Mouse (Mus musculus) CH12.LX (cell line): ENCODE measurements at regions not wholly inside any gene's neighbourhood (a gene's known extent, or its start where the extent isn't known, plus 50 kb on each side); places are given as distances from the start of the nearest gene placed in this dataset.

Experiments
- DNase-seq: peaks from one replicate; pipeline ENCODE4 v3.0.0-alpha.2; 2013; ENCODE audit errors: extremely low read depth
- H3K27ac ChIP-seq: 2 replicates; pipeline ENCODE4 v1.5.1; 2012; ENCODE audit warnings: low read depth, mild to moderate bottlenecking, control low read depth, moderate library complexity; ENCODE audit not compliant: insufficient read depth
- H3K27me3 ChIP-seq: replicated peaks from 2 replicates; pipeline ENCODE3; 2012; ENCODE audit warnings: inconsistent platforms
- H3K36me3 ChIP-seq, 2 experiments: replicated peaks in 1 of 2; 2 replicates each; pipeline versions ENCODE3 to v1.6.1; 2012; ENCODE audit warnings: inconsistent platforms in 1 of 2, low read length in 1 of 2, mild to moderate bottlenecking in 1 of 2, mixed read lengths in 1 of 2, moderate library complexity in 1 of 2; ENCODE audit not compliant: control insufficient read depth in 1 of 2, insufficient read depth in 1 of 2
- H3K4me1 ChIP-seq, 2 experiments: 2 replicates each; pipeline ENCODE4 v1.6.1; 2012; ENCODE audit warnings: inconsistent platforms in 1 of 2, moderate library complexity in 1 of 2; ENCODE audit not compliant: insufficient read depth in 2 of 2, control insufficient read depth in 1 of 2
- H3K4me2 ChIP-seq: 2 replicates; pipeline ENCODE4 v1.6.1; 2012; ENCODE audit warnings: low read depth, mild to moderate bottlenecking, control low read depth; ENCODE audit not compliant: poor library complexity, insufficient read depth, severe bottlenecking
- H3K4me3 ChIP-seq, 3 experiments: fragments of 150-350 bp in 1 of 3; sonication (generic) in 1 of 3; replicated peaks in 1 of 3; 2 replicates each; pipeline versions ENCODE3 to v1.5.1; 2011 to 2012; ENCODE audit warnings: low read depth in 2 of 3, low read length in 2 of 3, mild to moderate bottlenecking in 2 of 3, moderate library complexity in 2 of 3, control low read depth in 1 of 3, improper control_type of control experiment in 1 of 3, inconsistent platforms in 1 of 3, mixed read lengths in 1 of 3; ENCODE audit not compliant: poor library complexity in 1 of 3
- H3K79me2 ChIP-seq: replicated peaks from 2 replicates; pipeline ENCODE4 v1.6.1; 2012; ENCODE audit warnings: mild to moderate bottlenecking, moderate library complexity; ENCODE audit not compliant: control insufficient read depth, poor library complexity, insufficient read depth, severe bottlenecking; ENCODE audit errors: extremely low read depth
- H3K9ac ChIP-seq: 2 replicates; pipeline ENCODE4 v1.6.1; 2012; ENCODE audit warnings: low read depth, mild to moderate bottlenecking, control low read depth, moderate library complexity; ENCODE audit not compliant: insufficient read depth
- H3K9me3 ChIP-seq: replicated peaks from 2 replicates; pipeline ENCODE3; 2012; ENCODE audit warnings: low read length, inconsistent platforms, mixed read lengths
- BHLHE40 ChIP-seq: IDR thresholded peaks from 2 replicates; pipeline ENCODE4 v1.6.1; 2011; ENCODE audit warnings: mild to moderate bottlenecking, low read depth, low read length, improper control_type of control experiment
- CHD1 ChIP-seq: IDR thresholded peaks from 2 replicates; pipeline ENCODE4 v1.6.1; 2012; ENCODE audit warnings: low read depth, low read length, improper control_type of control experiment, inconsistent platforms
- E2F4 ChIP-seq: IDR thresholded peaks from 2 replicates; pipeline ENCODE4 v1.6.1; 2011; ENCODE audit warnings: low read depth, low read length, improper control_type of control experiment; ENCODE audit not compliant: insufficient replicate concordance
- ELF1 ChIP-seq: IDR thresholded peaks from 2 replicates; pipeline ENCODE4 v1.6.1; 2014; ENCODE audit warnings: low read depth, mild to moderate bottlenecking, inconsistent platforms, low read length, improper control_type of control experiment
- EP300 ChIP-seq: IDR thresholded peaks from 2 replicates; pipeline ENCODE4 v1.6.1; 2011; ENCODE audit warnings: low read length, improper control_type of control experiment
- ETS1 ChIP-seq: conservative IDR thresholded peaks from 2 replicates; pipeline ENCODE4 v1.6.1; 2012; ENCODE audit warnings: low read depth, mild to moderate bottlenecking, inconsistent platforms, low read length, improper control_type of control experiment, moderate library complexity
- HCFC1 ChIP-seq: IDR thresholded peaks from 2 replicates; pipeline ENCODE4 v1.6.1; 2012; ENCODE audit warnings: low read depth, mild to moderate bottlenecking, inconsistent platforms, low read length, improper control_type of control experiment
- KAT2A ChIP-seq: IDR thresholded peaks from 2 replicates; pipeline ENCODE4 v1.6.1; 2012; ENCODE audit warnings: low read length, improper control_type of control experiment, inconsistent platforms; ENCODE audit not compliant: insufficient replicate concordance
- MAFK ChIP-seq: IDR thresholded peaks from 2 replicates; pipeline ENCODE4 v1.6.1; 2011; ENCODE audit warnings: low read length, improper control_type of control experiment; ENCODE audit not compliant: insufficient replicate concordance
- MAZ ChIP-seq: IDR thresholded peaks from 2 replicates; pipeline ENCODE4 v1.6.1; 2012; ENCODE audit warnings: low read depth, mild to moderate bottlenecking, inconsistent platforms, low read length, improper control_type of control experiment, moderate library complexity
- MXI1 ChIP-seq: IDR thresholded peaks from 2 replicates; pipeline ENCODE4 v1.6.1; 2011; ENCODE audit warnings: mild to moderate bottlenecking, low read depth, low read length, improper control_type of control experiment
- NRF1 ChIP-seq: IDR thresholded peaks from 2 replicates; pipeline ENCODE4 v1.6.1; 2014; ENCODE audit warnings: low read depth, mild to moderate bottlenecking, inconsistent platforms, low read length, improper control_type of control experiment, moderate library complexity
- POLR2AphosphoS2 ChIP-seq: IDR thresholded peaks from 2 replicates; pipeline ENCODE4 v1.6.1; 2011; ENCODE audit warnings: low read depth, low read length, improper control_type of control experiment
- RAD21 ChIP-seq: IDR thresholded peaks from 2 replicates; pipeline ENCODE4 v1.6.1; 2011; ENCODE audit warnings: low read depth, mild to moderate bottlenecking, low read length, improper control_type of control experiment, moderate library complexity
- RCOR1 ChIP-seq: conservative IDR thresholded peaks from 2 replicates; pipeline ENCODE4 v1.6.1; 2012; ENCODE audit warnings: low read depth, mild to moderate bottlenecking, inconsistent platforms, low read length, improper control_type of control experiment
- ZKSCAN1 ChIP-seq: IDR thresholded peaks from 2 replicates; pipeline ENCODE4 v1.6.1; 2012; ENCODE audit warnings: low read depth, inconsistent platforms, low read length, improper control_type of control experiment, borderline replicate concordance
- ZNF384 ChIP-seq: IDR thresholded peaks from 2 replicates; pipeline ENCODE4 v1.6.1; 2012; ENCODE audit warnings: low read depth, low read length, improper control_type of control experiment, inconsistent platforms
- dilution Hi-C: fragments of 300-500 bp; cut with MboI; formaldehyde crosslinking; loops from 2 replicates; pipeline ENCODE4 v1.14.3; 2020; ENCODE audit warnings: low sequenced_read_pairs; ENCODE audit not compliant: extremely low pct_unique_long_range_greater_than_20kb, extremely low pct_ligation_motif_present
- in situ Hi-C: fragments of 300-500 bp; cut with MboI; formaldehyde crosslinking; loops from 3 replicates; pipeline ENCODE4 v1.14.3; 2019; ENCODE audit warnings: low sequenced_read_pairs, low pct_ligation_motif_present, low pct_unique_long_range_greater_than_20kb, mixed read lengths

DNA sequence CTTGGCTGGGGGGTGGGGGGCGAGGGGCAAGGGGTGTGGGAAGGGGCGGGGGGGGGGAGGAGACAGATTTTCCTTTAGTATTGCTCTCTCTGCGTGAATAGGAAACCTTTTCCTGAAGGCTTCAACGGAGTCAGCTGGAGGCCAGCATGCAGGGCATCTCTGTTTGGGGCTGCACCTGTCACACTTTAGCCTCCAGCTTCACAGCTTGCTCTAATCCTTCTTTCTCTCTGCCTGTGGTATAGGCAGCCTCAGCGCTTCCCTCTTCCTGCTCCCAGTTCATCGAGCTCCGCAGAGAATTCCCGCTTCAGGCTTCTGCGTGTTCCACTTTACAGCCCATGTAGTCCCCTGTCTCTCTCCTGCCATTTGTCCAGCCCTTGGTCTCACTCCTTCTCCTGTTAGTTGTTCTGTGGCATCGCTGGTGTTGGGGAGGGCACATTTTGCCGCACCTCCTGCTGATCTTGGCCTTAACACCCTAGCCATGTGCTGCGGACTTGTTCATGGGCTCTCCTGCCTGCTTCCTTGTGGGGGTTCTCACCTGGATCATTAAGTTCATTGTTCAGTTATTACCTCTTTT is 51.7 kb upstream of the Jph4 start:
- Histone ChIP-seq H3K9me3 (peaks cover 3% of the 10 kb centered on the region), H3K27me3 (peaks cover 10% of the 10 kb centered on the region), H3K79me2 (no peaks in the 10 kb centered on the region), H3K4me1 (peaks cover 0 to 4% of the 10 kb centered on the region in 2 experiments; a peak in 1 of 4 replicates), H3K9ac (no peak overlapping the region), H3K4me3 (no peak overlapping the region), H3K4me2 (no peak overlapping the region), H3K27ac (no peak overlapping the region), H3K36me3 (no peaks in the 10 kb centered on the region)
- in situ Hi-C loops (no loop called here), dilution Hi-C loops (no loop called here)
- no peak for DNase-seq
- TF ChIP-seq EP300 (no peak), MAZ (no peak), ZKSCAN1 (no peak), KAT2A (no peak)

DNA sequence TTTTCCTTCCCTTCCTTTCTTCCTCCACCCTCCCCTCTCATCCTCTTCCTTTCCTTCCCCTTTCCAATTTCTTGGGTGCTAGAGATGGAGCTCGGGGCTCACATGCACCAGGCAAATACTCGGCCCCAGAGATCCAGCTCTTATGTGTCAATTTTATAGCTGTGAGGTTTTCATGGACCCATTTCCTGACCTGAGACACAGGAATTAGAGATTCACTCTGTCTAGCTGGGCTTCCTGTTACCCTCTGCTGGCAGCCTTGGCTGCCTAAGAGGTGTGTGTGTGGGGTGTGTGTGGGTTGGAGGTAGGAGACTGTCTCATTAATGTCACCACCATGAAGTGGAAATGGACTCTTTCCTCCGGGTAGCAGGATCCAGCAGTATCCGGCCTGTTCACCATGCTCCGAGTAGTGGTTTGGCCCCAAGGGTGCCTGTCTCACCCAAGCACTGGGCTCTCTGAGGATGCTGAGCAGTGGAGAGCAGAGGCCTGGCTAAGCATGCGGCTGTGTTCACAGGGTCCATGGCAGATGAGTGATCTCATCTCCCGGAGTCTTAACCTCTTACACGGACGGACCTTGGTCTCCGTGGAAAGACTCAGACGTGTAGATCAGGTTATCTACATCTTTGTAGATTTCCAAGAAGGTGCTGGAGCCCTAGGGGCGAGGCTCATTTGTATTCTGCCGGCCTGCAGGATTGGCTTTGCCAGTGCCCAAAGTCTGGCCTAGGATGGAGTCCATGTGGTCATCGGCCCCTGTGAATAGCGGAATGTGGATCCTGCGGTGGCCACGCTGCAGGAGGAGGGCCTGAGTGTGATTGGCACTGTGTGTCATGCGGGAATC is 52.5 kb upstream of the Jph4 start:
- in situ Hi-C loops, result no loop called here
- TF ChIP-seq MXI1 (no peak), NRF1 (no peak), ELF1 (no peak), ETS1 (no peak), POLR2AphosphoS2 (no peak), ZNF384 (no peak)
- peaks cover 0 to 2% of the 10 kb centered on the region in 2 experiments; a peak in 1 of 4 replicates for H3K4me1 ChIP-seq
- H3K36me3 ChIP-seq, result no peaks in the 10 kb centered on the region
- H3K79me2 ChIP-seq, result no peaks in the 10 kb centered on the region
- peaks cover 11% of the 10 kb centered on the region for H3K27me3 ChIP-seq
- peaks cover 3% of the 10 kb centered on the region for H3K9me3 ChIP-seq
- H3K27ac ChIP-seq, result no peak overlapping the region
- dilution Hi-C loops, result no loop called here
- H3K9ac ChIP-seq, result no peak overlapping the region
- no peak overlapping the region for H3K4me3 ChIP-seq
- no peak overlapping the region for H3K4me2 ChIP-seq
- DNase-seq, result no peak

DNA sequence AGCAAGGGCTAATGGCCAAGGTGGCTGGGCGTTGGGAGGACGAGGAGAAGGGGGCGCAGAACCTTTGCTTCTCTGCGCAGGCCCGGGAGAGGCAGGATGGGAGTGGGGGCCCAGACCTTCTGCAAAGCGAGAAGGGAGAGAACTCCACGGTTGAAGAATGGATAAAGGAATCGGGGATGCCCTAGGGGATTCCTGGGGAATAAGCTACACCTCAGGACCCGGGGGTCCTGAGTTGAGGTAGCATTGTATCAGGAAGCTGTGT is 52.0 kb upstream of the Dhrs2 start:
- dilution Hi-C loops, result no loop called here
- Histone ChIP-seq H3K4me2 (no peak overlapping the region), H3K4me1 (no peaks in the 10 kb centered on the region), H3K4me3 (no peak overlapping the region), H3K9me3 (peaks cover 3% of the 10 kb centered on the region), H3K9ac (no peak overlapping the region), H3K27ac (no peak overlapping the region), H3K36me3 (no peaks in the 10 kb centered on the region), H3K27me3 (peaks cover 11% of the 10 kb centered on the region), H3K79me2 (no peaks in the 10 kb centered on the region)
- TF ChIP-seq CHD1, result no peak
- TF ChIP-seq MAFK, result no peak
- no peak for TF ChIP-seq MAZ
- no peak for TF ChIP-seq BHLHE40
- no peak for TF ChIP-seq ZKSCAN1
- TF ChIP-seq ETS1, result no peak
- no peak for TF ChIP-seq RAD21
- TF ChIP-seq HCFC1, result no peak
- no peak for TF ChIP-seq E2F4
- no peak for TF ChIP-seq RCOR1
- TF ChIP-seq POLR2AphosphoS2, result no peak
- DNase-seq, result no peak
- in situ Hi-C loops, result loop anchor here (5.0 kb wide), 1 partner anchor 47 kb away; no protein-coding TSS in a partner anchor
